Mouse (Mus musculus) intestine, embryonic 16.5 days (tissue): ENCODE results near the gene Hfe2. TPM values are rescaled to one million over a fixed set of nuclear protein-coding genes. Genes with fewer than 3 reads are reported as not detected.

Experiments
- ATAC-seq: fragments of 200-750 bp; cut with Nextera tagmentation; 2 replicates; pipeline ENCODE4 v1.8.0; 2017; ENCODE audit warnings: moderate TSS enrichment, moderate library complexity
- H3K27ac ChIP-seq: fragments of 300-500 bp; sonication (generic); 2 replicates; pipeline ENCODE4 v1.5.1; 2014; ENCODE audit warnings: mild to moderate bottlenecking, low read length
- H3K27me3 ChIP-seq: fragments of 300-500 bp; sonication (generic); replicated peaks from 2 replicates; pipeline ENCODE4 v1.6.1; 2014; ENCODE audit warnings: low read length, control low read depth, mixed read lengths; ENCODE audit not compliant: control insufficient read depth, insufficient read depth
- H3K36me3 ChIP-seq: fragments of 300-500 bp; sonication (generic); 2 replicates; pipeline ENCODE4 v1.6.1; 2014; ENCODE audit warnings: low read length, control low read depth; ENCODE audit not compliant: control insufficient read depth, insufficient read depth
- H3K4me1 ChIP-seq: fragments of 300-500 bp; sonication (generic); 2 replicates; pipeline ENCODE4 v1.6.1; 2014; ENCODE audit warnings: low read length, control low read depth, mixed read lengths; ENCODE audit not compliant: control insufficient read depth, insufficient read depth
- H3K4me2 ChIP-seq: fragments of 300-500 bp; sonication (generic); 2 replicates; pipeline ENCODE4 v1.6.1; 2014; ENCODE audit warnings: low read depth, low read length, control low read depth
- H3K4me3 ChIP-seq: fragments of 300-500 bp; sonication (generic); 2 replicates; pipeline ENCODE4 v1.5.1; 2014; ENCODE audit warnings: mild to moderate bottlenecking, low read length
- H3K9ac ChIP-seq: fragments of 300-500 bp; sonication (generic); 2 replicates; pipeline ENCODE4 v1.6.1; 2014; ENCODE audit warnings: low read depth, low read length
- H3K9me3 ChIP-seq: fragments of 300-500 bp; sonication (generic); 2 replicates; pipeline ENCODE4 v1.6.1; 2016; ENCODE audit warnings: low read length, control low read depth; ENCODE audit not compliant: control insufficient read depth
- WGBS: fragments of 180-500 bp; shearing (Covaris S2); extraction: QIAGEN DNeasy Blood & Tissue Kit; methylation state at CpG from one replicate; pipeline ENCODE4 v1.1.7; 2014; 5-methylcytosine and 5-hydroxymethylcytosine counted together
- polyA plus RNA-seq: library from polyadenylated mRNA; unstranded; fragments of >200 nt; fragmentation: Nextera tagmentation; extraction: Ambion mirVana; gene quantifications from 2 replicates; pipeline ENCODE4 v1.2.1, GENCODE M21; 2015

Gene Hfe2
- polyA plus RNA-seq, 1 experiment from 2014 or later, result 0.37 TPM

- H3K9me3 ChIP-seq, result no peaks in the 10 kb centered on the region
- peak overlapping the region; percentile 15; the same call in 1 of the 2 replicates for H3K27ac ChIP-seq
- no peak overlapping the region for H3K9ac ChIP-seq
- H3K4me3 ChIP-seq, result no peak overlapping the region
- no peaks in the 10 kb centered on the region for H3K27me3 ChIP-seq
- H3K4me2 ChIP-seq, result no peak overlapping the region
- H3K36me3 ChIP-seq, result no peaks in the 10 kb centered on the region
- no peak for ATAC-seq
- WGBS, result 80% methylated on average over 8 of the region's 8 CpGs
- peaks cover 35% of the 10 kb centered on the region for H3K4me1 ChIP-seq
These were observed 41.9 kb downstream of the Hfe2 start for GRCm38 (mm10) chr3:96566661-96567450.

- ATAC-seq, result no peak
These were observed 43.6 kb downstream of the Hfe2 start for GRCm38 (mm10) chr3:96568605-96569004.

GRCm38 (mm10) chr3:96569506-96569905 lies 44.5 kb downstream of the Hfe2 start:
- Histone ChIP-seq H3K4me1 (peaks cover 24% of the 10 kb centered on the region), H3K27me3 (no peaks in the 10 kb centered on the region), H3K36me3 (no peaks in the 10 kb centered on the region), H3K27ac (peak overlapping the region; percentile 15; the same call in 1 of the 2 replicates), H3K4me2 (no peak overlapping the region), H3K9ac (no peak overlapping the region), H3K4me3 (no peak overlapping the region), H3K9me3 (no peaks in the 10 kb centered on the region)
- WGBS, result 91% methylated on average over 13 of the region's 13 CpGs
- ATAC-seq, result no peak

More at GRCm38 (mm10) chr3:96568605-96569004, 43.6 kb downstream of the Hfe2 start:
- Histone ChIP-seq H3K4me3 (no peak overlapping the region), H3K4me2 (no peak overlapping the region), H3K9ac (no peak overlapping the region), H3K4me1 (peaks cover 33% of the 10 kb centered on the region), H3K27ac (no peak overlapping the region), H3K27me3 (no peaks in the 10 kb centered on the region), H3K9me3 (no peaks in the 10 kb centered on the region), H3K36me3 (no peaks in the 10 kb centered on the region)
- 72% methylated on average over 8 of the region's 8 CpGs for WGBS

- H3K27me3 ChIP-seq, result no peaks in the 10 kb centered on the region
- H3K4me3 ChIP-seq, result no peak overlapping the region
- ATAC-seq, result no peak
- H3K4me2 ChIP-seq, result no peak overlapping the region
- H3K9ac ChIP-seq, result no peak overlapping the region
- 82% methylated on average over 11 of the region's 11 CpGs for WGBS
- no peaks in the 10 kb centered on the region for H3K9me3 ChIP-seq
- no peaks in the 10 kb centered on the region for H3K36me3 ChIP-seq
- no peak overlapping the region for H3K27ac ChIP-seq
- H3K4me1 ChIP-seq, result peaks cover 19% of the 10 kb centered on the region
These were observed 45.1 kb downstream of the Hfe2 start for GRCm38 (mm10) chr3:96569966-96570605.

GRCm38 (mm10) chr3:96570643-96571042 lies 45.7 kb downstream of the Hfe2 start:
- WGBS, result 67% methylated on average over 7 of the region's 7 CpGs
- Histone ChIP-seq H3K9ac (no peak overlapping the region), H3K9me3 (no peaks in the 10 kb centered on the region), H3K4me1 (peaks cover 18% of the 10 kb centered on the region), H3K27ac (no peak overlapping the region; the same call in 1 of the 2 replicates), H3K36me3 (no peaks in the 10 kb centered on the region), H3K4me3 (no peak overlapping the region), H3K27me3 (no peaks in the 10 kb centered on the region), H3K4me2 (no peak overlapping the region)
- no peak for ATAC-seq

GRCm38 (mm10) chr3:96571336-96571735 lies 46.4 kb downstream of the Hfe2 start:
- ATAC-seq, result no peak
- Histone ChIP-seq H3K4me1 (peaks cover 18% of the 10 kb centered on the region), H3K27me3 (no peaks in the 10 kb centered on the region), H3K27ac (no peak overlapping the region; the same call in 1 of the 2 replicates), H3K9ac (no peak overlapping the region), H3K36me3 (no peaks in the 10 kb centered on the region), H3K9me3 (no peaks in the 10 kb centered on the region), H3K4me2 (no peak overlapping the region), H3K4me3 (no peak overlapping the region)
- 80% methylated on average over 2 of the region's 2 CpGs for WGBS

GRCm38 (mm10) chr3:96571896-96572698 lies 47.1 kb downstream of the Hfe2 start:
- Histone ChIP-seq H3K9me3 (no peaks in the 10 kb centered on the region), H3K4me1 (peaks cover 13% of the 10 kb centered on the region), H3K36me3 (no peaks in the 10 kb centered on the region), H3K27ac (peak overlapping the region; percentile 33; the same call in 1 of the 2 replicates), H3K4me2 (no peak overlapping the region), H3K27me3 (no peaks in the 10 kb centered on the region), H3K4me3 (no peak overlapping the region), H3K9ac (no peak overlapping the region)
- whole genome bisulfite sequencing, result 76% methylated on average over 16 of the region's 16 CpGs
- ATAC-seq, result no peak

- no peaks in the 10 kb centered on the region for H3K36me3 ChIP-seq
These were observed 48.9 kb downstream of the Hfe2 start for GRCm38 (mm10) chr3:96573611-96574511.

More at GRCm38 (mm10) chr3:96573611-96574511, 48.9 kb downstream of the Hfe2 start:
- Histone ChIP-seq H3K4me1 (peaks cover 16% of the 10 kb centered on the region), H3K4me2 (no peak overlapping the region), H3K9ac (no peak overlapping the region; the same call in 1 of the 2 replicates), H3K27ac (peak overlapping the region; percentile 25; the same call in 1 of the 2 replicates), H3K4me3 (no peak overlapping the region), H3K27me3 (no peaks in the 10 kb centered on the region), H3K9me3 (no peaks in the 10 kb centered on the region)
- WGBS, result 74% methylated on average over 19 of the region's 19 CpGs
- no peak for ATAC-seq
